In genomic region chr2:129624956-129625355, GRCm38 (mm10) we compare ENCODE assay signal across 11 mouse cellular contexts. TPM values are rescaled to one million over a fixed set of nuclear protein-coding genes. Genes with fewer than 3 reads are reported as not detected.
A peak's percentile ranks its signal among the peaks of the same experiment; 100 is the strongest.
DNase-seq lines count a peak whose midpoint lies in the region; ATAC-seq lines count a peak whose summit lies in the region.
"Had no signal": no experiment of that assay in that cellular context is flagged by ENCODE, and none has a peak within 500 bp of the region (broad histone marks: within the 10 kb centered on the region; RNA-seq: fewer than 3 reads in every experiment).

No protein-coding gene starts in this region.

- no peaks in the 10 kb centered on the region for H3K27me3 ChIP-seq in heart, embryonic 10.5 days (ENCODE audit: insufficient read depth, poor library complexity, severe bottlenecking)
- no peaks in the 10 kb centered on the region for H3K27me3 ChIP-seq in midbrain, embryonic 10.5 days (ENCODE audit: low read depth, poor library complexity, severe bottlenecking)
- no peaks in the 10 kb centered on the region for H3K27me3 ChIP-seq in midbrain, embryonic 11.5 days (ENCODE audit: control insufficient read depth, insufficient read depth, low read length)
- H3K27me3 ChIP-seq in kidney, embryonic 14.5 days (ENCODE audit: control insufficient read depth, insufficient read depth, low read length), result no peaks in the 10 kb centered on the region
- H3K27me3 ChIP-seq in neural tube, embryonic 13.5 days, result no peaks in the 10 kb centered on the region
- H3K27me3 ChIP-seq: liver, embryonic 13.5 days had no signal

- H3K36me3 ChIP-seq in heart, embryonic 10.5 days, result peaks cover 14% of the 10 kb centered on the region
- peaks cover 9% of the 10 kb centered on the region for H3K36me3 ChIP-seq in midbrain, embryonic 10.5 days
- no peaks in the 10 kb centered on the region; the same call in 1 of the 2 replicates for H3K36me3 ChIP-seq in midbrain, embryonic 11.5 days (ENCODE audit: control insufficient read depth, insufficient read depth, low read length)
- no peaks in the 10 kb centered on the region; the same call in 1 of the 2 replicates for H3K36me3 ChIP-seq in kidney, embryonic 14.5 days (ENCODE audit: control insufficient read depth, insufficient read depth, low read length)
- H3K36me3 ChIP-seq in neural tube, embryonic 13.5 days, result peaks cover 4% of the 10 kb centered on the region

- no peak for ATAC-seq in midbrain, embryonic 11.5 days (ENCODE audit: low FRiP score)
- peak; percentile 21; the same call in 1 of the 2 replicates for ATAC-seq in kidney, embryonic 14.5 days (ENCODE audit: low FRiP score, low TSS enrichment)
- peak; percentile 50; the same call in 1 of the 2 replicates for ATAC-seq in neural tube, embryonic 13.5 days (ENCODE audit: low read depth)

- WGBS in heart, embryonic 10.5 days, result 63% methylated on average over 6 of the region's 6 CpGs
- WGBS in midbrain, embryonic 10.5 days, result 82% methylated on average over 6 of the region's 6 CpGs
- WGBS in midbrain, embryonic 11.5 days, result 78% methylated on average over 6 of the region's 6 CpGs
- 61% methylated on average over 6 of the region's 6 CpGs for WGBS in kidney, embryonic 14.5 days
- 60% methylated on average over 6 of the region's 6 CpGs for WGBS in neural tube, embryonic 13.5 days

- no peak overlapping the region for H3K4me3 ChIP-seq in heart, embryonic 10.5 days
- H3K4me3 ChIP-seq in midbrain, embryonic 10.5 days, result no peak overlapping the region
- H3K4me3 ChIP-seq in midbrain, embryonic 11.5 days (ENCODE audit: low read depth, low read length), result no peak overlapping the region
- no peak overlapping the region for H3K4me3 ChIP-seq in kidney, embryonic 14.5 days (ENCODE audit: low read length)
- H3K4me3 ChIP-seq in neural tube, embryonic 13.5 days, result no peak overlapping the region
- H3K4me3 ChIP-seq: gastrocnemius, adult 2 months; liver, embryonic 13.5 days had no signal

- peak; percentile 60 for DNase-seq in heart, embryonic 10.5 days (ENCODE audit: low spot score)
- no peak for DNase-seq in heart, postnatal 14 days
- no peak for DNase-seq in midbrain, embryonic 10.5 days (ENCODE audit: low spot score)
- no peak for DNase-seq in midbrain, embryonic 11.5 days (ENCODE audit: low spot score, missing footprints)
- DNase-seq in adrenal gland, adult 18-20 months (ENCODE audit: low spot score in 2 of 2), result no peak
- no peak for DNase-seq in spleen, adult 18-20 months
- DNase-seq: gastrocnemius, adult 2 months; liver, embryonic 13.5 days had no signal

- H3K4me1 ChIP-seq in heart, embryonic 10.5 days, result peaks cover 29% of the 10 kb centered on the region
- peaks cover 12% of the 10 kb centered on the region for H3K4me1 ChIP-seq in midbrain, embryonic 10.5 days
- H3K4me1 ChIP-seq in midbrain, embryonic 11.5 days (ENCODE audit: control insufficient read depth, insufficient read depth, low read length), result no peaks in the 10 kb centered on the region
- H3K4me1 ChIP-seq in kidney, embryonic 14.5 days (ENCODE audit: control insufficient read depth, insufficient read depth, low read length), result no peaks in the 10 kb centered on the region
- H3K4me1 ChIP-seq in neural tube, embryonic 13.5 days (replicated peaks), result peaks cover 16% of the 10 kb centered on the region
- H3K4me1 ChIP-seq: liver, embryonic 13.5 days had no signal

- no peaks in the 10 kb centered on the region for H3K9me3 ChIP-seq in heart, embryonic 10.5 days
- H3K9me3 ChIP-seq in midbrain, embryonic 10.5 days (replicated peaks), result no peaks in the 10 kb centered on the region
- no peaks in the 10 kb centered on the region for H3K9me3 ChIP-seq in midbrain, embryonic 11.5 days (ENCODE audit: control insufficient read depth, low read length)
- no peaks in the 10 kb centered on the region for H3K9me3 ChIP-seq in kidney, embryonic 14.5 days (ENCODE audit: control insufficient read depth, low read length)
- H3K9me3 ChIP-seq in neural tube, embryonic 13.5 days, result no peaks in the 10 kb centered on the region
- H3K9me3 ChIP-seq: liver, embryonic 13.5 days had no signal

- intact Hi-C loops in heart, postnatal 14 days (cut with DNase I), result no loop called here

- H3K9ac ChIP-seq in midbrain, embryonic 11.5 days (ENCODE audit: low read length), result no peak overlapping the region
- H3K9ac ChIP-seq in kidney, embryonic 14.5 days (ENCODE audit: low read depth, low read length), result no peak overlapping the region
- H3K9ac ChIP-seq in neural tube, embryonic 13.5 days, result no peak overlapping the region
- H3K9ac ChIP-seq: liver, embryonic 13.5 days had no signal

- H3K27ac ChIP-seq in heart, embryonic 10.5 days, result 0 out of 2 replicates have a peak overlapping the region, but pooled peaks have one; percentile 10
- H3K27ac ChIP-seq in midbrain, embryonic 10.5 days (replicated peaks), result 0 out of 2 replicates have a peak overlapping the region, but pooled peaks have one; percentile 4
- H3K27ac ChIP-seq in midbrain, embryonic 11.5 days (ENCODE audit: low read depth, low read length), result no peak overlapping the region
- no peak overlapping the region for H3K27ac ChIP-seq in kidney, embryonic 14.5 days (ENCODE audit: low read depth, low read length)
- H3K27ac ChIP-seq in neural tube, embryonic 13.5 days (replicated peaks), result peak overlapping the region; percentile 28
- H3K27ac ChIP-seq: gastrocnemius, adult 2 months; kidney, postnatal 0 days; liver, embryonic 13.5 days had no signal

- H3K4me2 ChIP-seq in midbrain, embryonic 11.5 days, result no peak overlapping the region
- H3K4me2 ChIP-seq in kidney, embryonic 14.5 days (replicated peaks; ENCODE audit: low read depth, low read length), result no peak overlapping the region
- H3K4me2 ChIP-seq in neural tube, embryonic 13.5 days, result 0 out of 2 replicates have a peak overlapping the region, but pooled peaks have one; percentile 14
- H3K4me2 ChIP-seq: liver, embryonic 13.5 days had no signal

RNA-seq across cellular contexts. Expression of gene Sirpa, which starts 32.3 kb away (rescaled TPM):
- 11.0 and 12.8 TPM in 2 replicates for polyA plus RNA-seq in heart, embryonic 10.5 days (2016; fragmentation: Nextera tagmentation; extraction: Ambion mirVana)
- total RNA-seq in heart, postnatal 14 days (2021), result 10 to 100 TPM; 27.1 to 28.7 TPM
- 15.7 and 16.0 TPM in 2 replicates for polyA plus RNA-seq in midbrain, embryonic 10.5 days (2016; fragmentation: Nextera tagmentation; extraction: Ambion mirVana)
- 16.0 and 17.9 TPM in 2 replicates for polyA plus RNA-seq in midbrain, embryonic 11.5 days (2014; fragmentation: Nextera tagmentation; extraction: Ambion mirVana)
- polyA plus RNA-seq in kidney, embryonic 14.5 days (2014; fragmentation: Nextera tagmentation; extraction: Ambion mirVana), result 15.9 and 28.8 TPM in 2 replicates
- 24.4 and 24.9 TPM in 2 replicates for polyA plus RNA-seq in neural tube, embryonic 13.5 days (2015; fragmentation: Nextera tagmentation; extraction: Ambion mirVana)
- 10 to 100 TPM; 42.1 to 60.6 TPM for total RNA-seq in adrenal gland, adult 18-20 months (2021)

Comparison
In these comparisons a context has a peak if more than half of its experiments do, and no peak if none do; other contexts are left out.
1. H3K27ac ChIP-seq: peak in heart, embryonic 10.5 days (single experiment), midbrain, embryonic 10.5 days (single experiment) and neural tube, embryonic 13.5 days (single experiment); none in midbrain, embryonic 11.5 days (single experiment) and kidney, embryonic 14.5 days (single experiment).